Mouse (Mus musculus): ENCODE measurements around the gene Serping1.
A peak's percentile ranks its signal among the peaks of the same experiment; 100 is the strongest.
"Not testable (repeated sequence)": the region's sequence is repeated elsewhere in the genome, so short reads cannot be mapped to it uniquely, and the experiment has no call there.

Gene Serping1

DNA sequence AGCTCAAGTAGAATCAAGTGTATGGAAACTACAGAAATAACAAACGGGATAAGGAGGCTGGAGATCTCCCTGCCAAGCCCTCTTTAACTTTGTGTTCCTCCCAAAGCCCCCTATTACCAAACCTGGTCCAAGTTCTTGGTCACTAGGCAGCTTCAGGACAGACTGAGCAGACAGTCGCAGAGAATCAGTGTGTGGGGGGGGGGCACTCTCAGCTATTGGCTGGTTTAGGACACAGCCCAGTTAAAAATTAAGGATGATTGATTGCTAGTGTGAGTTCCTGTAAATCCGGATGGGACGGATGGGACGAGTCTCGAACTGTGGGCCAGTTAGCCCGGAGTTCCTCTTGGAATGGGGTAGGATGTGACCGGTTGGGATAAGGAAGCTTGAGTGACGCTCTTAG, at the start of gene Serping1:
Gene Serping1, minus strand, starts transcription at position 204 of the 400 bp plus-strand sequence.
- no peak for DNase-seq (ENCODE audit: low spot score)

DNA sequence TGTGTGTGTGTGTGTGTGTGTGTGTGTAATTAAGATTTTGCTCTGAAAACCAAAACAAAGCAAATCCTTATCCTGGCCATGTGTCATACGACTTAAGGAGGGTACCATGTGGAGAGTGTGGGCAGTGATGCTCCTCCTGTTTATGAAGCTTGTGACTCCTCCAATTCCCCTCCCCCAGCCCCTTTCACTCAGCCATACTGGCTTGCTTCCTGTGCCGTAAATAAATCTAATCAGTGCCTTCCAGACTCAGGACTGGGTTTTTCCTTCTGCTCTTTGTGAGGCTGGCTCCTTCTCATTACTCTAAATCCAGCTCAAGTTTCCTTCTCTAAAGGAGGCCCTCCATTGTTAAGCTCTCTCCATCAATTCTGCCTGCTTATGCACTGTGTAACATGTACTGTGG, 48.0 kb upstream of the Serping1 start:
- no peak for DNase-seq (ENCODE audit: low spot score)

DNA sequence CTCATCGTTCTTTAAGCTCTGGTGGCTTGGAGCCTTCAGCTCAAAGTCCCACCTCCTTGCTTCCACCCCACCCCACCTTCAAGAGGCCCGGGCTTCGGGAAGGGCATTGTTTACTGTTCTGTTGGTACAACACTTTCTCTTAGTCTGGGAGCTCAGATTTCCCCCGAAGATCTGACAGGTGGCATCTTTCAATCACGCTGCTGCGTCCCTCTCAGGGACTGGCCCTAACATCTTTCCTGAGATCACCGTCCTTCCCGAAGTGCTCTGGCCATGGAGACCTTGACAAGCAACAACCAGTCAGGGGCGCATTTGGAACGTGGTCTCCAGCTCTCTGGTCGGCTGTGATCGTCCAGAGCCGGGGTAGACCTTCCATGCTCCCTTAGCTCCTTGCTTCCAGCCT, 47.3 kb upstream of the Serping1 start, which contains the start of gene Smtnl1:
Gene Smtnl1, minus strand, starts transcription at position 101 of the 400 bp plus-strand sequence.
- no peak for DNase-seq (ENCODE audit: low spot score)

DNA sequence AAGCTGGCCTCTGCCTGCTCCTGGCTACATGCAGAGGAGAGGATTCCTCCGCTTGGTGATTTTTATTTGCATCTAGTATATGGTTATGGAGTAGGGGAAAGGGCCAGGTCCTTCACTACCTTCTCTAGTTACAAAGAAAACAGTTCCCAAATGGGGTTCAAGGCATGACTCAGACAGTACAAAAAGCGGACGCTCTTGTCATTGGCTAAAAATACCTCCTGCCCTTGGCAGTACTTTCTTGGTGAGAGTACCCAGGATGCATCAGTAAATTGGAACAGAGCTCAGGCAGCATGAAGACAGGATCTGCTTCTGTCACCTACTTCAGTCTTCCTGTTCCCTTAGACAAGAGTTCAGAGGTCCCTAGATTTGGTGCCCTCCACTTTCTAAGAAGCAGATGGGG, 44.6 kb upstream of the Serping1 start:
- DNase-seq (ENCODE audit: low spot score) = no peak

DNA sequence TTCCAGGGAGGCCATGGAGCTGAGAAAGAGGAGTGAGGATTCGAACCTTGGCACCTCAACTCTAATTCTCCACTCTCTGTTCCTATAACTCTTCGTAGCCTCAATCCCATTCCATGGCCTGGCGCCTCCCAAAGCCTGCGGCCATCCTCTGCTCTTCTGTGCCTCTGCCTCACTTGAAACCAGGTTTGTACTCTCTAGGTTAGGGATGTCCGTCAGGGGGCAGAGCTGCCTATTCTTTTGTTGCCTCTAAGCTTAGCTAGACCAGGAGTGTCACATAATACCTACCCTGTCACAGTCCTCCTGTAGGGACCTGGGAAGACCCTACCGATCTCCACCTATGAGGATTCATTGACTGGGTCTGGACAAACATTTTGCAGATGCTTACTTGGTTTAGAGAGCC, 37.4 kb upstream of the Serping1 start:
- DNase-seq (ENCODE audit: low spot score) = no peak

DNA sequence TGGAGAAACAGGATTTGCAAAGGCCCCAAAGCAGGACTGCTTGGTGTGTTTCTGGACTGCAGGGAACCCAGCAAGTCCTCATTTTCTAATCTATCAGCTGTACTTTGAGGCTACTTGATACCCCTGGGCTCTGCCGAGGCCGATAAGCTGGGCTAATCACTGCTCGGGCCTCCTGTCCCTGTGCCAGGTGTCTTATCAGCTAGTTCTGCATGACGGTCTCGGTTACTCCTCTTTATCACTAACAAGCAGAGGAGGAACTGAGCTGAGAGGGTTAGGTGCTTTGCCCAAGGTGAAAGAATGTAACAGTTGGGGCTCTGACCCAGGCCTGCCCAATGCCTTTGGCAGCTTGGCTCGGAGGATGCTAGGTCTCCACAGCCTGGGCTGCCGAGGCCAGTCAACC, 36.6 kb upstream of the Serping1 start:
- DNase-seq (ENCODE audit: low spot score) = no peak

DNA sequence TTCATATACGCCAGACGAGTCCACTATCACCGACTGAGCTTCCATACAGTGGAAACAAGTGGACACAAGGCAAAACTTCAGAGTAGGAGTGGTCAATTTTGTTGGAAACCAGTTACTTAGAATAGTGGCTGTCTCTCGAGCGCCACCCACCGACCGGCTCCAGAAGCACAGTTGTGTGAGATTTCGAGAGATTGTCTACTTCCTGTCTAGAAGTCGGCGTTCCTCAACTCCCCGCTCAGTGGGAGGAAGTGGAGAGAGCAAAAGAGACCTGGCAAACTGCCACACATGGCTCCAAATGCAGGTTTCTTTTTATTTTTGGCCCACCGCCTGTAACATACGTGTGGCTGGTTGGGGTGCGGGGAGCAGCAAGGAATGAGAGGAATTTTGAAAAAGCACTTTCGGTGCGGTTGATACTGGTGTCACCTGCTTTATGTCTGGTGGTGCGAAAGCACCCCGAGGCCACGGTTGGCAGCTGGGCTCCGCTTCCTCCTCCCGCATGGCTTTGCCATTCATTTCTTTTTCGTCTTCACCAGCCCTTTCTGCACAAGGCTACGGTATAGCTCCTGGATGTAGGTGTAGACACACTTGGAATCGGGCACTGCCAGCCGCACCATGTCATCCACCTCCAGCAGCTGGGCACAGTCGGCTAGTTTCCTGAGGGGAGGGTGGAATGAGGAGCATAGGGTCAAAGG, 35.8 kb upstream of the Serping1 start:
- peak; percentile 93 for DNase-seq (ENCODE audit: low spot score)

DNA sequence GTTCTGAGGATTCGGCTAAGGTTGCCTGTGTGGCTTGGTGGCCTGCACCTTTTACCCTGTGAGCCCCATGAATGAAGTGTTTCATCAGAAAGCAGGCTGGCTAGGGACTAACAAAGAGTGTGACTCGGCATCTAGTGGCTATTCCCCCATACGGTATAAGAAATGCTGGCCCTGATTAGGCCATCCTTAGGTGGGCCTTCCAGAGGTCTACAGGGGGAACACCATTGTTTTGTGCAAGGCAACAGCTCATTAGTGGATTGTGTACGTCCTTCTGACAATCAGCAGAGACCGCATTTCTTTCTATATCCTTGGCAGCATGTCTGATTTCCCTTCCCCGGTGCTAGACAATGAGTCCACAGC, 35.3 kb upstream of the Serping1 start:
- no peak for DNase-seq (ENCODE audit: low spot score)

DNA sequence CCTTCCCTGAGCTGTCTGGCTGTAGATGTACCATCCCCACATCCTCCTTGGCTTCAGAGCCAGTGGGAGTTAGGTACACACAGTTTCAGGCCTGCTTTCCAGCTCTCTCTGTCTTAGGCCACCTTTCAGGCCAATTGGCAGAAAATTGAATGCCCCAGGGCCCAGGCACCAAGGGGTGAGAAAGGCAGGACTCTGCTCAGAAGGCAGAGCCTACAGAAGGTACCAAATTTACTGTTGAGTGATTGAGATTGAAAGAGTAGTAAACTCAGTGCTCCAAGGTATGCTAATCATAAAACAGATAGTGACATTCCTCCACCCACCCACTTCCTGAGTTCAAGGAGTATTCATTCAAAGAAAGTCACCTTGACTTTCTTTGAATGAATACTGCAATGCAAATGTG, 34.1 kb upstream of the Serping1 start:
- no peak for DNase-seq (ENCODE audit: low spot score)

DNA sequence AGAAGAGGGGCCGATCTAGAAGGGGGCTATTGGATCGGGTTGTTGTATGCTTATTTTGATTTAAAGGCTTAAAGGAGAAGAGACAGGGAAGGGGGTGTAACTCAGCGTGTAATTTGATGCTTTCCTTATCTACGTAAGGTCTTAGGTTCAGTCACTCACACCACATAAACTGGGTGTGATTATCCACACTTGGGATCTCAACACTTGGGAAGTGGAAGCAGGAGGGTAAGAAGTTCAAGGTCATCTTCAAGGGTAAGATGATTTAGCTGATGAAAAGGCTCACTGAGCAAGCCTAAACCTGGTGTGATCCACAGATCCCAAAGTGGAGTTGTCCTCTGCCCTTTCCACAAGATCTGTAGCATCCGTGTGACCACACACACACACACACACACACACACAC, 31.3 kb upstream of the Serping1 start:
- no peak for DNase-seq (ENCODE audit: low spot score)

DNA sequence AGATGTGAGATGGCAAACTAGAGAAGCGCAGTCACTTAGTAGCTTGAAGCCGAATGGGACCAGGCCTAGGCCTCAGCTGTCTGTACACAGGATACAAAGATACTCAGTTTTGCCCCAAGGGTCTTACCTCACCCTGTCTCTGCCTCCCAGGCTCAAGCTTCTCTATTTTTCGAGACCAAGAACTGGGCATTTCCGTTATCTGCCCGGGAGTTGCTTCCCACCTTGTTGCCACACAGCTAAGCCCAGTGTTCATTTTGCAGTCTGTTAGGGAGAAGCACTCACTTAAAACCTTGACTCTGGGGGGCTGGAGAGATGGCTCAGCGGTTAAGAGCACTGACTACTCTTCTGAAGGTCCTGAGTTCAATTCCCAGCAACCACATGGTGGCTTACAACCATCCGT, 28.7 kb upstream of the Serping1 start:
- no peak for DNase-seq (ENCODE audit: low spot score)

DNA sequence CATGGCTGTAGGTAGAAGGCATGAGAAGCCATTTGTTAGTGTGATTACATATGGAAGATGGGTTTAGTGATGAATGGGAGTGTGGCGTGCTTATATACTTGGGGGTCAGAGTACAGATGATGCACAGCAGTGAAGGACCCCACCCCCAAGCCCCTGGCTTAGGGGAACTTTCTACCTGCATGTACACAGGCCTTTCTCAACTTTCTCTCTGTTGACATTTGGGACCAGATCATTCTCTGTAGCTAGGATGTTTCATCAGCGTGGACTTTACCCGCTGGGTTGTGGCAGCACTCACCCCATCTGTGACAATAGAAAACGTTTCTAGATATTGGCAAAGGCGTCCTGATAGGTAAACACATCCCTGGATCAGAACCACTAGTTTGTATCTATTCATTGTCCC, 26.0 kb upstream of the Serping1 start:
- DNase-seq (ENCODE audit: low spot score) = not testable (repeated sequence)

DNA sequence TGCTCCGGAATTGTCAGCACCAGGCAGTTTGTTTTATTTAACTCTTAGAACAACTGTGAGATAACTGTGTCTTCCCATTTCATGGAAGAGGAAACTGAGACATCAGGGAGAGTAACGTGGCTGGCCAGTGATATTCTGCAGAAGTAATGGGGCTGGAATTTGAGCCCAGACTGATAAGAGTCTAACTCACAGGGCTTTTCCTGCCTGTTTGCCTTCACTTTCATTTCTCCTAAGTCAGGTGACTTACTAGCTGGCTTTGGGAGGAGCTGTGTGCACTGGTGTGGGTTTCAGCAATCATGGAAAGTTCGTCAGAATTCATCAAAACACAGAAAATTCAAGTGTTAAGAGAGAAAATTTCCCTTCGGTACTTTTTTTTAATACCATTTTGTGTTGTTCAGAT, 25.1 kb upstream of the Serping1 start:
- no peak for DNase-seq (ENCODE audit: low spot score)

DNA sequence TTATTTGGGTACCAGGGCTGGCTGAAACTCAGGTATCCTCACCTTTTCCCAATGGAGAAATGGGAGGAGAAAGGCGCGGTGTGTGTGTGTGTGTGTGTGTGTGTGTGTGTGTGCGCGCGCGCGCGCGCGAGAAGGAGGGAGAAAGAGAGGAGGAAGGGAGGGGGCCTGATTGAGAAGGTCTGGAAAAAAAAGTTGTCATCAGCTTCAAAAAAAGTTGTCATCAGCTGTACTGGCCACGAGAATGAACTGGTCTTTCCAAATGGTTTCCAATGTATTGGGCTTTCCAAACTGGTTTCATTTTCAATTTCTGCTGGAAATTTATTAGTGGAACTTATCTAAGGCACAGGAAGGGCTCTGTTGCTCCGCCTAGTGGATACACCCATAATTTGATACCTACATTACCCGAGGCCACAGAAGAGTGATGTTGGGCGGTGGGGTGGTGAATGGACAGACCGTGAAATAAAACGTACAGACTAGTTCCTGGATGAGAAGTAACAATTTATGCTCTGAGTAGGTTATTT, 23.9 kb upstream of the Serping1 start:
- peak; percentile 85 for DNase-seq (ENCODE audit: low spot score)

DNA sequence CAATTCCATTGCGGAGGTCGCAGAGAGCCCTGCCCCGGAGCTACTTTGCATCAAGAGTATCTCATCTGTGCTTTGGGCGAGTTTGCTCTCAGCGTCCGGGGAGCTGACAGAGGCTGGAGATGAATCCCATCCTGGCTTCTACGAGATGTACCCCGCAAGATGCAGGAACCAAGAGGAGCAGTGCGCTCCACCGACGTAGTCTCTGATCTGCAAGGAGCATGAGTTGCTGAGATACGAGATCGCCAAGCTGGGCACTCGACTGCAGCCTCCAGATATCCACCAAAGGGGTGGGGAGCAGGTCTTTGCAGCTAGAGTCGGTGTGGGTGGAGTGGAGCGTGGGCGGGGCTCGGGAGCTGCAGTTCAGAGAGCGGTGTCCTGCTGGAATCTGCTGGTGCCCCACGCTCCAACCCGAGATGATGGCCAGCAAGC, 23.3 kb upstream of the Serping1 start, which contains the start of gene Ube2l6:
Gene Ube2l6, plus strand, starts transcription at position 336 of the 429 bp plus-strand sequence.
- DNase-seq (ENCODE audit: low spot score) = peak; percentile 67

DNA sequence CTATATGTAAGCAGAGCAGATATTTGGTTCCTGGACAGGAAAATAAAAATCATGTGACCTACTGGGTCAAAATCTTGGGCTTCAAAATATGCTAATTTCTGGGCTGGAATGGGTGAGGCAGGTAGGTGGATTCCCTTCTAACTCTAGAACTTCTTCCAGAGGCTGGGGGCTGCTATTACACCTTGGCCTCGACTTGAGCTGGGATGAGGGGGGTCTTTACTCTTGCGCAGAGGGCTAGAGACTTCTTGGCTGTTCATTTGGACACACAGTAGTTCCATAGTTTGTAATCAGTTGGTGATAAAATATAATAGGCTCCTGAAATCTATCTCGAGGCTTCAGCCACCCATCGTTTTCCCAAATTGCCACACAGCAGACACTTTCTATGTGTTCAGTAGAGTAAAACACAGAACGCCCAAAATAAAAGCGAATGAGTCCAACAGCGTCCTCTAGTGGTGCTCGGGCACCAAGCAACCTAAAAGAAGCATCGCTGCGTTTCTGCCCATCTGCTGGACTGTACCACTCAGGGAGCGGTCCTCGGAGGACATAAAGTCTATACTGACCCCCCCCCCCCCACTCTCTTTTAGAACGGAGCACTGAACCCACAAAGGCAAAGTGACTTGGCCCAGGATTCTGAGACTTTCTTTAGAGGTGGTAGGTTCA, 22.7 kb upstream of the Serping1 start:
- peak; percentile 89 for DNase-seq (ENCODE audit: low spot score)

DNA sequence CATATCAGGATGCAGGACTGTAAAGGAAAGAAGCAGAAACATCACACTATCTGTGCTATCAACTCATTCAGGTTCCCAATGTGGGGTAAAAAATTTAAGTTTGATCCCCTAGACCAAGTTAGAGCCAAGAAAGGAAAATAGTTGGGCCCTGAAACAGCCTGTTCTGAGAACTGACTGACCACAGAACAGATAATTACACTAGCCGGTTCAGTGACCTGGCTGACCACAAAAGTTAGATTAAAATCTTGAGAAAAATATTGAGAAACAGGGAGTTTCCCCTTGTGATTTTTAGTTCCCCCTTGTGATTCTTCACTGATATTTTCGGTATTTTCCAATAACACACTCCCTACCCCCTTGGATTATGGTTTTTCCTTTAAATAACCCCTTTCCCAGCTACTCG, 18.6 kb upstream of the Serping1 start:
- no peak for DNase-seq (ENCODE audit: low spot score)

DNA sequence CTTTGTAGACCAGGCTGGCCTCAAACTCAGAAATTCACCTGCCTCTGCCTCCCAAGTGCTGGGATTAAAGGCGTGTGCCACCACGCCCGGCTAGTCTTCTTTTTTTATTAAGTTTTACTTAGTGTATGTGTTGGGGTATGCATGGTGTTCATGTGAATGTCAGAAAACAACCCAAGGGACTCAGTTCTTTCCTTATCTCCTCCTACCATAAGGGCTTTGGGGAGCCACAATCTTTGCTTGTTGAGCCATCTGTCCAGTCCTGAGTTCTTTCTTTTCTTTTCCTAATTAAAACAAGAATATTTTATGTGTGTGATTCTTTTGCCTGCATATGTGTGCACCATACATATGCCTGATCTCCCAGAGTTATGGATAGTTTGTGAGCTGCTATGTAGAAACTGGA, 17.9 kb upstream of the Serping1 start:
- no peak for DNase-seq (ENCODE audit: low spot score)

DNA sequence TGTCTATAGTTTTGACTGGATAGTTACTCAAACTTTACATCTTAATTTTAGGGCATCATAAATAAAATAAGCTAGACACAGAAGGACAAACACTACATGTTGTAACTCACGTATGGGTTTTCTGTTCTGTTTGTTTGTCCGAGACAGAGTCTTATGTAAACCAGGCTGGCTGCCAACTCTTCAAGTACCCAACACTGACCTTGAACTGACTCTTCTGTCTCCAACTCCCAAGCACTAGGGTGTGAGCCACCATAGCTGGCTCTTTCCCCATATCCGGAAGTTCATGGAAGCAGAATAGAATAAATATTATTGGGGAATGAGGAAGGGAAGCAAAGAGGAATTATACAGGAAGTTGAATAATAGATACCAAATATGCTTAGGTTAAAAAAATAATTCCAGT, 17.3 kb upstream of the Serping1 start:
- DNase-seq (ENCODE audit: low spot score) = no peak

DNA sequence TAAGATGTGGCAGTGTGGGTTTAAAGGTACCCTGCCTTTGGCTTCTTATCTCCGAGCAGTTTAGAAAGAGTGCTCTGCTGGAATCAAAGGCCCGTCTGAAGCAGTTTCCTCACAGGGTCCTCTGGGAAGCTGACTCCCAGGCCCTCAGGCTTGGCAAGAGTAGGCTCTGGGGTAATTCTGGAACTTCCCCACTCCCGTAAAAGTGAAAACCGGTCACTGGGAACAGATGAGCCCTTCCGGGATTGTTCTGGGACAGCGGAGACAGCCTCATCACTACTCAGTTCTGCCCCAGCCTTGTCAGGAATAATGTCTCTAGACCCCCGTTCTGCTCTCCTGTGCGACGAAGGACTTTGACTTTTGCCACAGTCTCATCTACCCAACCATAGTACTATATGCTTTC, 15.2 kb upstream of the Serping1 start:
- no peak for DNase-seq (ENCODE audit: low spot score)

DNA sequence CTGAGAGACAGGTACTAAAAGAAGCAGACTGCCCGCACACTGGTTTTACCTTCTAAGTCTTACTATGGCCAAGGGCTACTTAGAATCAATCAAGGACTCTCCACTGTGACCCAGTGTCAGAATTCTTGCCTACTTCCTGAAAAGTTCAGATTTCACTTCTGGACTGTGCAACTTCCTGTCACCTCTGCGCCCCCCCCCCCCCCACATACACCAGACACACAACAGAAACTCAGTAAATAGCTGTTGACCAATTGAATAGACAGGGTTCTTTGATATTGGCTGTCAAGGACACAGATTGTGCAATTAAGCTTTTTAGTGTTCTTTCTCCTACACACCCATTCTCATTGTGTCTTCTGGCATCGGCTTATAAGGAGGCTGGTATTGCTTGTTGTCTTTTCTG, 13.1 kb upstream of the Serping1 start:
- no peak for DNase-seq (ENCODE audit: low spot score)

DNA sequence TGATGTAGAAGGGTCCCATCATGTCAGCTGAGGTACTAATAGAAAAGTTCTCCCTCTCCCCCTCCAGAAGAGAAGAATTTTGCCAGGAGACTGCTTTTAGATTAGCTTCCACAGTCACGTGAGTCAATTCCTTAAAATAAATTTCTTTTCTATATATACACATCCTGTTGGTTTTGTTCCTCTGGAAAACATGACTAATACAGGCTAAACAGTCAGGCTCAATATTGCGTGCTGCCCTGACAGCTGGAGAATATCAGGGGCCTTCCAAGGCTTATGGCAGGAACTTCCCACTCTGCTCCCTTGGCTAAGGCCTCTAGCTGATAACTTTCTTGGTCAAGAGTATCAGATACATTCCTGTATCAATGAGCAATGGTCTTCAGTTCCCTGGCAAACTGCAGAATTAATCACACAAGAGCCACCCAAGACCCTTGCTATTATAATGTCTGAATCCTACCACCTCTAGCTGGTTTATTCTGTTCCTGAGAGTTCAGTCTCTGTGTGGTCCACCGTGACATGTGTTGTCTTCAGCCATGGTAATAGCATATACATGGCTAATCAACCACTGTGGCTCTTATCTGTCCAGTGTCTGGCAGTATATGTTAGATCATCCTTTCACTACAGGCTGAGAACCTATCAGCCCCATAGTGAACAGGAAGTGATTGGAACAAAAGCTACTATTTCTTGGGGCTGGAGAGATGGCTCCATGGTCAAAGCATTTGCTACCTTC, 8.8 kb upstream of the Serping1 start:
- DNase-seq (ENCODE audit: low spot score) = no peak

DNA sequence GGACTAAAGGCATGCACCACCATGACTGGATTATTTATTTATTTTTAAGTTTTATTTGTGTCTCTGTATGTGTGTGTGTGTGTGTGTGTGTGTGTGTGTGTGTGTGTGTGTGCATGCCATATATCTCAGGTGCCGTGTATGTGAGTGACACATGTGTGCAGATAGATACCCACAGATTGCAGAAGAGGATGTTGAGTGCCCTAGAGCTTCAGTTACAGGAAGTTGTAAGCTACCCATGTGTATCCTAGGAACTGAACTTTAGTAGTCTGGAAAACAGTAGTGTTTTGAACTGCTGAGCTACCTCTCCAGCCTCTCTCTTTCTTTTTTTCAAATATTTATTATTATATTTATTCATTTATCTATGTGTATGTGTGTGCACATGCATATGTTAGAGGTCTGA, 8.1 kb upstream of the Serping1 start:
- no peak for DNase-seq (ENCODE audit: low spot score)
